Mouse (Mus musculus): Measurements from ENCODE around the gene Plch2.

DNA sequence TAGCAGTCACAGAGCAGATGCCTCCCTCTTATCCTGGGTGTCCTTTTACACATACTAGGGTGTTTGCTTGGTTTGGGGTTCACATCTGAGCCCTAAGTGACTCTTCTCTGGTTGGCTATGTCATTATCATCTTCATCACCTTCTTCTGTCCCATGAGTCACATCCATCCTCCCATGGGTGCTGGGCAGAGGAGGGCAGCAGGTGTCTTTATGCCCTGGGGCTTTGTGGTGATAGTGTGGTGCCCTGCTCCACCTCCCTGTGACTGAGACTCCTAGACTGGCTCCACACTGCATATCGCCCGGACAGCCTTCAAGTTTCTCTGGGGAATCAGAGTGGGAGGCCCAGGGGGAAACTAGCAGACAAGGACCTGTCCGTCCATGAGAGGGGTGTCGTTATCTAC, 42.0 kb upstream of the Plch2 start:
- TF ChIP-seq USF1 (IDR thresholded peaks at IDR 0.05; ENCODE audit: low read depth) (no peak), CTCF (IDR thresholded peaks at IDR 0.05; ENCODE audit: control insufficient read depth, insufficient read depth, insufficient read length) (no peak), MYOG (IDR thresholded peaks at IDR 0.05; ENCODE audit: control insufficient read depth, extremely low read depth, insufficient read length) (no peak), MAX (IDR thresholded peaks at IDR 0.05) (no peak), MYOD1 (IDR thresholded peaks at IDR 0.05; ENCODE audit: control insufficient read depth, insufficient read length, low read depth) (peak; percentile 79), FOSL1 (IDR thresholded peaks at IDR 0.05; ENCODE audit: insufficient read depth, low read length, poor library complexity, severe bottlenecking) (no peak)
